Mouse (Mus musculus): ENCODE measurements at regions not wholly inside any gene's neighbourhood (a gene's known extent, or its start where the extent isn't known, plus 50 kb on each side); places are given as distances from the start of the nearest gene placed in this dataset.

DNA sequence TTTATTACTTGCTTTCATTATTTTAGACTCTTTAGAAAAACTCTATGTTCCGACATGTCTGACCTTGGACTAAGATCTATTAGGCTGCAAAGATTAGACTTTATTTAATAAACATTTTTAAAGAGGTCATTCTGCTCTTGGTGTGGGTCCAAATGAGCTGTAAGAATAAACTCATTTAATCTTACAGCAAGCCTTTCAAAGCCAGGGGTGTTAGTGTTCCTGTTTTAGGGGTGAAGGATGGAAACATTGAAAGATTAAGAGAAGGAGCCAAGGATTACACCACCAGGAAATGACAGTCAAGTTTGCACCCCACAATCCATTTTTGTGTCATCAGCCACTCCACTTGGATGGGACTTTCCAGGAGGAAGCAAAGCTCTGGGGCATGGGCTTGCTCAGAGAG lies 495.5 kb downstream of the Dhx35 start:
- ATAC-seq (replicated peaks; ENCODE audit: low FRiP score, low TSS enrichment, poor library complexity, severe bottlenecking): no peak

DNA sequence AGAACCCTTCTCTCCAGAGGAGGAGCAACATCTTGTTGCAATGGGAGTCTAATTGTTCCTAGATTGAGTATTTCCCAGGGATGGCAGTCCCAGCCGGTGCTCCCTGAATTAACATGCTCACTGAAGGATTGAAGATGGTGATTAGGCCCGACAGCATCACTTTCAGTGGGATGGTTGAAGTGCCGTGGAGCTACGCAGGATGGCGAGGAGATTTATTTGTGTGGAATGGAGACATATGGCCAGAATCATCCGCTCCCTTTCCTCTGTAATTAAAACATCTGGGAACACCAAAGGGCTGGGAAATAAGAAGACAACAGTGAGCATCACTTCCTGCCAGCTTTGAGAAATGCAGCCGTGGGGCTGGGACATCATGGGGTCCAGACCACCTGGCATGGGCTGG lies 512.4 kb downstream of the Dhx35 start:
- ATAC-seq (replicated peaks; ENCODE audit: low FRiP score, low TSS enrichment, poor library complexity, severe bottlenecking): no peak

DNA sequence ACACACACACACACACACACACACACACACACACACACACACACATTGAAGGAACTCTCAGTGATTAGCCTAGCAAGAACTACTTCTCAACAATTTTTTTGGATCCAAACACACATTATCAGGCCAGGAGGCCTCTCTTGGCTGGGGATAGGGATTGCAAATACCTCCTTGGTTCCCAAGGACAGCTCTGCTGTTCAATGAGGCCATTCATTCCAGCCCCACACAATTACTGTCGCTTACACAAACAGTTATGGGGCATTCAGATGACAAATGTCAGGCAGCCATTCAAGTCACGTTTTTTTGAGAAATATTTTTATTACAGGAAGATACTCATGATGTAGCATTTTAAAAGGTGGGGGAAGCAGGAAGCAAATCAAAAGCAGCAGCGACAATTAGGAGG lies 540.1 kb downstream of the Dhx35 start:
- no peak for ATAC-seq (replicated peaks; ENCODE audit: low FRiP score, low TSS enrichment, poor library complexity, severe bottlenecking)

DNA sequence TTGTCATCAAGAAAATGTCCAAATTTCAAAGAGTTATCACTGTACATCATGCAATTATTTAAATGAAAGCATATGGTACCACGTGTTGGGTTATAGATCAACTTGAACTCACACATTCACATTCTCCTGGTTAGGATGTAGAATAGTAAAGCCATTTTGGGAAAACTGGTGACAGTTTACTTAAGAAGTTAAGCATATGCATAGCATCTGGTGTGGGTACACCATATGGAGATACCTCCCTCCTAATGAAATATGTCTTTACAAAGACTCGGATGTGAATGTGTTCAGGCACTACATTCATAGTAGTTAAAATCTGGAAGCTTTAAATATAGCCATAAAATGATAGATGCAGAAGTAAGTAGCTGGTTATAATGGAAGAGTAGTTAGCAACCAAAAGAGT lies 542.0 kb downstream of the Dhx35 start:
- ATAC-seq (replicated peaks; ENCODE audit: low FRiP score, low TSS enrichment, poor library complexity, severe bottlenecking): no peak

DNA sequence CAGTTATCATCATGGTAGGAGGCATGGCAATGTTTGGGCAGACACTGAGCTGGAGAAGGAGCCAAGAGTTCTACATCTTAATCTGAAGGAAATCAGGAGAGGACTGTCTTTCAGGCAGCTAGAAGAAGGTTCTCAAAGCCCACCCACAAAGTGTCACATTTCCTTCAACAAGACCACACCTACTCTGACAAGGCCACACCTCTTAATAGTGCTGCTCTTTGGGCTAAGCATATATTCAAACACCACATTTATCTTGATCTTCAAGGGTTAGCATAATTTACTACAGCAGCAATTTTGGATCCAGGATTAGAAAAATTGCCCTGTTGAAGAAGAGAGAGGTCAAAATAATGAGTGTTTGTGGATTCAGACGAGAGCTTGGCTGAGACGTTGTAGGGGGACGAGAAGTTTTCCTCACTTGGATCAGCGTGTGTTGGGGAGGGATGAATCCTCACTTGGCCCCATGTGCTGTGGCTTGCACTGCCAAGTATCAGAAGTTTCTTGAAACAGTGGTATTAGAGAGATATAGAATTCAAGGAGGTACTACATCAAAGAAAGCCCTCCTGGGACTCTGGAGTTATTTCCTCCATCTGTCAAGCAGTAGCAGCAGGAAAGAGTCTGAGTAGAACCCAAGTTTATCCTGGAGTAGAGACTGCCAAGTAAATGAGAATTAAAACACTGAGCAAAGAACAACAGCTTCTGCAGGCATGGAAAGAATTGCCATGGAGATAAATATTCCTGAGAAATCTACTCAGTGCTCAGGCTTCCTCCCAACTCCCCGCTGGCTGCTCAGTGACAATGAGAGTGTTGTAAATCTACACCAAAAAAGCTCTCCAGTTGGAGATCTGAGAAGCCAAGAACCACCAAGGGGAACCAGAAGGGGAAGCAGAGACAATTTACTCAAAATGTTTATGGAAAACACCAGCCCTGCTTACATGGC lies 549.3 kb downstream of the Dhx35 start:
- no peak for ATAC-seq (replicated peaks; ENCODE audit: low FRiP score, low TSS enrichment, poor library complexity, severe bottlenecking)

DNA sequence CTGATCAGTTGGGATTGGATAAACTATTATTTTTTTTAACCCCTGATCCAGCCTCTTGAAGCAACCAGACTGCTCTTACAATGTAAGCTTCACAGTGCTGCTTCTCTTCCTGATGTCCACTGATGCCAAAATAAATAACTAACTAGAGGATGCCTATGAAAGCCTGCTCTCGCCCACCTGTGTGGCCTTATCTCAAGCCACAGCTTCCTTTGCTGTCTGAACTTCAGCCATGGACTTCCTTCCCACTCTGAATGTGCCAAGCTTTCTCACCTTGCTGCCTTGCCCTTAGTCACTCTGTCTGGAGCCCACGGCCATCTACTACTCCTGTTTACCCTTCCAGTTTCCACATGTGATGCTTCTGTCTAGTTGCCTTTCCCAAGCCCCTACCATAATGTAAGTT lies 559.6 kb downstream of the Dhx35 start:
- no peak for ATAC-seq (replicated peaks; ENCODE audit: low FRiP score, low TSS enrichment, poor library complexity, severe bottlenecking)

DNA sequence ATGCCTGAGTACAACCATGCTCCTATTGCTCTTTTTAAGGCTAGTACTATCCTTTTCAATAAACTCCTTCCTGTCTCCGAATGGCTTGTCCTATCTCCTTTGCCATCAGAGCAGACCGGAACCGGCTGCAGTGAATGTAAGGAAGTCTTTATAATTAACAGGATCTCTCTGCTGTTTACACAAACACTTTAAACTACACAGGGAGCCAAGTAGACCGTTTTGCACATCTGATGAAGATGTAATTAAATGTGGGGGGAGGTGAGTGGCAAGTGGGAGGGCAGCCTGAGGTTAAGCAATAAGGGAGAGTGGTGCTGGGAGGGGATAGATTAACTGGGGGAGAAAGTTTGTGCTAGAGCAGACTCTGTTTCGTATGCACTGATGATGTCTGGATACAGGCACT lies 561.9 kb downstream of the Dhx35 start:
- no peak for ATAC-seq (replicated peaks; ENCODE audit: low FRiP score, low TSS enrichment, poor library complexity, severe bottlenecking)

DNA sequence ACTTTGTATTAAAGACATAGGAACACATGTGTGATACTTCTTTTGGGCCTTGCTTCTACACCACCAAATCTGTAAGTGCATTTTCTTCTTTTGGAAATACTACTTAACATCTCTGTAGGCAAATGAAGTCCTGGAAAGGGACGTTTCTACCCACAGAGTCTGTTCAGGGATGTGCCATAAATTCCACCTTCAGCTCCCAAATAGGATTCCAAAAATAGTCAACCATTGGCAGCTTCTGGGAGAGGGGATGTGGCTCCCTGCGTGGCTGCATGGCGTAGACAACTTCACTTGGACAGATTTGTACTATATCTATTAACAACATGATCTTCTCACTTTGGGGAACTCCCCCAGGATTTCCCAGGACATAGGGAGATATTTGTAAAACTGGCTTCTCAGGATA lies 566.8 kb downstream of the Dhx35 start:
- no peak for ATAC-seq (replicated peaks; ENCODE audit: low FRiP score, low TSS enrichment, poor library complexity, severe bottlenecking)

DNA sequence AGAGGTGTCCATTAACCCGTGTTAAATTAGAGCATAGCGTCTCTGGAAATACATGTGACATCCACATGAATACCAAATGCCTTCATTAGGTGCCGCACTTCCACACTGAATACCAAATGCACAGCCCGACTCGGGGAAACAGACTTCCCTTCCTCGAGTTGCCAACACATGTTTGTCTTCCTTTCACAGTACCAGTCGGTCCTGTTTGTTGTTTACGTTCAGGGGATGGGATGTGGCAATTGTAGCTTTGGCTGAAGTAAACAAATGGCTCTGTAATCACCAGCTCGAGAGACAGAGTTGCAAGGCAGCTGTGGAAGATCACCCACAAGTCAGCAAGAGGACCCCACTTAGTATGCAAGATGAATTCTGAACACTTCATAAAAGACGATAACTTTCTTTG lies 598.3 kb downstream of the Dhx35 start:
- no peak for ATAC-seq (replicated peaks; ENCODE audit: low FRiP score, low TSS enrichment, poor library complexity, severe bottlenecking)

DNA sequence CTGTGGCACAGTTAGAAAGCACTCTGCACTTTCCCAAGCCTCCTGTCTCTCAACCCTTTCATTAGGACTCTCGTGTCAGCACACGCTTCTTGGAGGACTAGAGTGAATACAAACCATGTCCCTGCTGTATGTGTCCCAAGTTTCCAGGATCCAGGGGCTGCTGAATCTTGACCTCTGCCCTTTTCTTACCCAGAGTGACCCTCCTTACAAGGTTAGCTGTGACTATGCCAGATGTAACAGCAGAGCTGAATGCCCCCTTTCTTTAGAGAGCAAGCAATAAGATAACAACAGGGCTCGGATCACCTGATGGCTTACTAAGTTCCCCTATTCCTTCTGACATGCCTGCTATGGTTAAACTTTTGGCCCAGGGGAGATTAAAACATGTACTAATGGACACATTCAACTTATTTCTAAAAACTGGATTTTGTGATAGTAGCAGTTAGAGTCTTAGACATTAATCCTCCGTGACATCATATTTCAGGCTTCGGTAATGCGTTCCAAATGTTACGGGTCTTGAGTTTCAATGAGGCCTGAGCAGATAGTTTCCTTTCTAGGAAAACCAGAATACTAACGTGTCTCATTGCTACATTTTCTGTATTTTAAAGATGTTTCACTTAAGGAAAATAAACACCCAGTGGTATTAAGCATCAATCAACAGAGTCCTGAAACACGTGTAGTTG lies 607.0 kb downstream of the Dhx35 start:
- ATAC-seq (replicated peaks; ENCODE audit: low FRiP score, low TSS enrichment, poor library complexity, severe bottlenecking): no peak

DNA sequence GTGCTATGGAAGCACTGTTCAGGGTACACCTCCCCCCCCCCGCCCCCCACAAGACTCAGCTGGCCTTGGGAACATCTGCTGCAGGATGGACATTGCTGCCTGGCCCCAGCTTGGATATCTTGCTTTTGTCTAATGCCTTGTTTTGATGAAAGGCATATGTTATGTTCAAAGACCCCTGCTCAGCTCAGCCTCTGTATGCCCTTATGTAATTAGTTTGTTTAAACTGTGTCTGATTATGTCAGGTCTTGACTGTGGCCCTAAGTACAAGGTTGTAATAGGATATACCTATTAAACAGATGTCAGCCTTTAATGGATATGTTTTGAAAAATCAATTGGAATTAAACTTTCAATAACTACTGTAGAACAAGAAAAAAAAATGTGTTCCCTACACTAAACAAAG lies 610.3 kb downstream of the Dhx35 start:
- ATAC-seq (replicated peaks; ENCODE audit: low FRiP score, low TSS enrichment, poor library complexity, severe bottlenecking): no peak

DNA sequence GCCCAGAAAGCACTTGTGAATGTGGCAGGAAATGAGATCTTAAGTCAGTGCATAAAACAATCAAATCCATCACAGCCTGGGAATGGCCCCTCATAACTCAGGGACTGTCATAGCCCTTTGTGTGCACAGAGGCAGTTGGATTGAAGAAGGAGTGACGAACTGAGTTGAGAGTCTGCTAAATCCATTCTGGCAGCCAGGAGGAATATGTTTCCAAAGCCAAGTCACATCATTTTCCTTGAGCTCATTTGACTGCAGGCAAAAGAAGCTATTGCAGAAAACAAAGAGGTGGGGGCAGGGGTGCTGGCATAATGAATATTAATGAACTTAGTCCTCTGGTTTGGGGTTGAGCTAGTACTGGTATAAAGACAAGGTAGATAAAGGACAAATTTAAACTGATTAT lies 620.0 kb downstream of the Dhx35 start:
- no peak for ATAC-seq (replicated peaks; ENCODE audit: low FRiP score, low TSS enrichment, poor library complexity, severe bottlenecking)

DNA sequence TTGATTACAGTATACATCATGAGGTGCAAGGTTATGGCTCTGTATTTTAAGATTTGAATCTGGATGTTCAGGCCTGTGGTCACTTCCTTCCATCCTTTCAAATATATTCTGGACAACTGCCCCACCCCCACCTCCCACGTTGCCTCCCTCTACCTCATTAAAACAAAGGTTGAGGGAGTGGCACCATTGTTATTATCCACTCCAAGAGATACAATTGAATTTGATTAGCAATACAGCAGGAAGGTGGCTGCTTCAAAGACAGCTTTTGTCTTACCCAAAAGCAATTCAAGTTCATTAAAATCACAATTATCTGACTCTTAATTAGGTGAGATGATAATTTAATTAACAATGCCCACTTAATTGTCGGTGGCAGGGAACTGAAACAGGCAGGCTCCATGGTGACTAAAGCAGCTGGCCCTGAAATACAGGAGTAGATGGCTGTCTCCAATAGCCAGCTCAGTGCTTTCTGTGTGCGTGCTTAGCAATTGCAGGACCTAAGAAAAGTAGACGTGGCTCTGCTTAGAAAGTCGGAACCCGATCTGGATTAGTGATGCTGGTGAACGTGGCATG lies 623.8 kb downstream of the Dhx35 start:
- ATAC-seq (replicated peaks; ENCODE audit: low FRiP score, low TSS enrichment, poor library complexity, severe bottlenecking): no peak

DNA sequence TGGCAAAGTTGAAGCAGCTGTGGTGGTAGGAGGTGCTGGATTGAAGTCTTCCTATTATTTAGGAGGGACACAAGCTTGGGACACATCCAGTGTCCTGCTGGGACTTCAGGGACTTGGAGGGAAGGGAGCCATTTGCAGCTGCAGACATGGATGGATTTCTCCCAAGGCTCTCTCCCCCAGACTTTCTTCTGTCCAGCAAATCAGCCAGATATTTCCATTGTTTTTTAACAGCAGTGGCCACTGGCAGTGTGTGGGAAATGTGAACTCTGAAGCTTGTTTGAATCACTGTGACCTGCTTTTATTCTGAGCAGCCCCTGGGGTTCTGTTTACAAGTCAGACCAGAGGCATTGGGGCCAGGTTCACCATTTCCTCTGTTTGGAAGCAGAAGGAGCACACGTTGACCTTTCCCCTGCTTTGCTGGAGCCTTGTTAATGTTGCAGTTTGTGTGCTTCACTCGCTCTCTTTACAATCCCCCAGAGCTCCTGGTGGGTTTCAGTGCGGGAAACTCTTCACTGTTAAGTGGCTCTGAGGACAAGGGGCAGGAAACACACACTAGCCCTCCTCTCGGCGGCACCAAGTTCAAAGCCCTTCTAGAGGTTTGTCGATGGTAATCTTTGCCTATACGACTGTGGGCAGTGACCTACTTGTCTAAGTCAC lies 627.8 kb downstream of the Dhx35 start:
- no peak for ATAC-seq (replicated peaks; ENCODE audit: low FRiP score, low TSS enrichment, poor library complexity, severe bottlenecking)

DNA sequence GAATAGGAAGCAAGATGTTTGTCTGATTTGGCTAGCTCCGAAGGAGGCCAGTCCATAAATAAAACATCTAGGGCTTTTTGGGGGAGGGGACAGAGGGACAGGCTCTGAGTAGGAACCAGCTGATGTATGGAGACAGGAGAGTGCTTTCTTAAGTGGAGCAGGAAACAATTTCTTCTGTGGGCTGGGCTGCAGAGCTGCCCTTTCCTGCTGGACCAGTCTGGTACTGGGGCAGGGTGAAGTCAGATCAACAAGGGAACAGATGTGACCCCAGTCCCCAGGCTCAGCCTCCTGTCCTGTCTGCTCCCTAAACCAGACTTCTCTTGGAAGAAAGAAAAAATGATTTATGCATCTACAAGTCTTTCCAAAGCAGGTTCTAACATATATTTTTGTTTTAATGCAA lies 633.6 kb downstream of the Dhx35 start:
- ATAC-seq (replicated peaks; ENCODE audit: low FRiP score, low TSS enrichment, poor library complexity, severe bottlenecking): no peak

DNA sequence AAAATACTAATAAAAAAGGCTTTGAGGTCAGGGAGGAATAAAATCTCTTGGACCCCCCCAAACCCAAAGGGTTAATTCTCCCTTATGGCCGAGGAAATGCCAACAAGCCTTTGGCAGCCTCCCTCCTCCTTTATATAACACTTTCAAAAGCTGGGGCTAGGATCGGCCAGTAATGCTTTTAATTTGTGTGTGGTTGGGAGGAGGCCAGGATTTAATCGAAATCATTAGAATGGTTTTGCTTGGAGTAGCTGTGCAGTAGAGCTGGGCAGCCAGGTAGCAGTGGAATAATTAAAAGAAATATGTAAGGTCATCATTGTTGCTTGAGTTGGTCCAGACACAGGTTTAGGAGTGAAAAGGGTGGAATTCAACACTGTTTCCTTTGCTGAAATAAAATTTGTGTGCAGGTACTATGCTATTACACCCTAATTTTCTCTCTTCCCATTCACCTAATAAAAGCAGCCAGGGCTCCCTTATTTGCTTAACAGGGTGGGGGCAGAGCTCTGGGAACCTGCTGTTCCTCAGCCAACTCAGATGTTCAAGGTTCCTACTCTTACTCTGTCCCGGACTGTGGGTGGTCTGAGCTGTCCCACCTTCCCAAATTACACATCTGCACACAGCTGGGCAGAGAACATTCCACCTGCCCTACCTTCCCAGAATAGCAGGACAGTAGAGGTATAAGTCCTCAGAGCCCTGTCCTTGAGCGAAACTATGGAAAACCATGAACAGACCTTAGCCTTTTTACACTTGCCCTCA lies 636.1 kb downstream of the Dhx35 start:
- ATAC-seq (replicated peaks; ENCODE audit: low FRiP score, low TSS enrichment, poor library complexity, severe bottlenecking): no peak

DNA sequence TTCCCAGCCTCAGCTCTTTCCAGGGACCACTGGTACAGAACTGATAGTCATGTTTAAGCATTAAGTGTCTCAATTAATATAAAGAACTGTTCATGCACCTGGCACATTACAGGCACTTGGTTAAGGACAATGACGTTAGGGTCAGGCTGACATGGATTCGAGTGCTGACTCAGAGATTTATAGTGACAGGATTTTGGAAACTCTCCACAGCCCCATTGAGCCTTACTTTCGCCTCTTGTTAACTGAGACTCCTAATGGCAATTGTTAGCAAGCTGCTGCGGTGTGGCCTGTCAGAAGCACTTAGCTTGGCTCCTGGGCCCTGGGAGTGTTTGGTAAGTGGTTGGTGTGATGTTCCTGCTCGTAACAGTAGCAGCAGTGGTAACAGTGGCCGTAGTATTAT lies 644.4 kb downstream of the Dhx35 start:
- no peak for ATAC-seq (replicated peaks; ENCODE audit: low FRiP score, low TSS enrichment, poor library complexity, severe bottlenecking)

DNA sequence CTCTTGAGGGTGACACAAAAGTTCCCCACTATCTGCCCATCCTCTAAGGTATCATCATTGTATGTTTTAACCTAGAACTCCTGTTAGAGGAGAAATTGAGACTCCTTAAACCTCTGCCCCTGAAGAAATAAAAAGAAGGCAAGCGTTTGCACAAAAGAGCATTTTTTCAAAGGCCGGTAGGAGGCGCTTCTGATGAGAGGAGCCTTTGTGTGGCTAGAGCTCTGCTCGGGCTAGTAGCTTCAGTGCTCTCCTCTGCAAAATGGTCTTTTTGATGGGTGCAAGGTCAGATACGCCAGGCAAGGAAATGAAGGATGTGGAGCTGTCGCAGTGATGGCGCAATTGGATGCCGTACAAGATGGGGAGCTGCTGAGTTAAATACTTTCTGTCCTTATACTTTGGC lies 649.0 kb downstream of the Dhx35 start:
- no peak for ATAC-seq (replicated peaks; ENCODE audit: low FRiP score, low TSS enrichment, poor library complexity, severe bottlenecking)

DNA sequence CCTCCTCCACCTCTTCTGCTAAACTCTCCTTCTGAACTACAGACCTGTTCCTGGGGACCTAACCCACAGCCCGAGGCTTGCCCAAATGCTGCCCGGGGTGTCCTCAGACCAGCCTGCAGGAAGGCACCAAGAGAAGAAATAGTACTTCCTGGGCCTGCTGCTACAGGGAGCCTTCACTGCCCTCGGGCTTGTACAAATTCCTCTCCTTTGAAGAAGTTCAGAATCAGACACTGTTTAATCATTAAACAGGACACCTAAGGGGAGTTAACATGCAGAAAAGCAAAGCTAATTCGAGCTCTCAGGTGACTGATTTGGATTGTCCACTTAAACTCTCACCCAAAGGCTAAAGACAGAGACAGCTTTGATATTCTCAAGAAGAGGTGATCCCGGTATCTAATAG lies 651.8 kb downstream of the Dhx35 start:
- ATAC-seq (replicated peaks; ENCODE audit: low FRiP score, low TSS enrichment, poor library complexity, severe bottlenecking): no peak

DNA sequence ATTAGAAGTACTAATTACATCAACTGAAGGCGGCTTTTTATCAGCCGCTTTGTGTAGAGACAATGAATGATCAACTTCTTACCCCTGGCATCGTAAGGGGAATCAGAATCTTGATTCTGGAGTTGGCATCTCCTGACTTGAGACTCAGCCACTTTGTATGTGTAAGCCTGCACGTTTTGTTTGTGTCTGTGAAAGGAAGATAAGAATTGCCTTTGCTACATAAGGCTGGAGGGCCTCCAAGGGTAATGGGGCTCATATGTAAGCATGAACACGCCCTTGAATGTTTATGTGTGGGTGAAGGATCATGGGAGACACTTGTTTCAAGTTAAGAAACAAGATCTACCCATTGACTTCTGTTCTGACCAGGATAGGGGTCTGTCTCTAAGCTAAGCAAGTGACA lies 652.3 kb downstream of the Dhx35 start:
- no peak for ATAC-seq (replicated peaks; ENCODE audit: low FRiP score, low TSS enrichment, poor library complexity, severe bottlenecking)

Measured in megakaryocyte-erythroid progenitor cell, adult 5-6 weeks (primary cell).